Comparison of ENCODE assay signal across 17 mouse cellular contexts in genomic region chr12:78522804-78523394, GRCm38 (mm10).
A peak's percentile ranks its signal among the peaks of the same experiment; 100 is the strongest.
DNase-seq lines count a peak whose midpoint lies in the region; ATAC-seq lines count a peak whose summit lies in the region.
"Had no signal": no experiment of that assay in that cellular context is flagged by ENCODE, and none has a peak within 500 bp of the region (broad histone marks: within the 10 kb centered on the region; RNA-seq: fewer than 3 reads in every experiment).

No protein-coding gene starts in this region.

- H3K27ac ChIP-seq in forebrain, embryonic 14.5 days (ENCODE audit: low read depth, low read length): no peak overlapping the region
- no peak overlapping the region for H3K27ac ChIP-seq in forebrain, embryonic 16.5 days (ENCODE audit: low read length)
- no peak overlapping the region for H3K27ac ChIP-seq in lung, embryonic 15.5 days
- H3K27ac ChIP-seq: gastrocnemius, adult 2 months; hindbrain, embryonic 12.5 days; hindbrain, postnatal 0 days had no signal

- DNase-seq in forebrain, embryonic 14.5 days (ENCODE audit: low spot score): peak; percentile 19
- DNase-seq in lung, postnatal 14 days: no peak
- DNase-seq in adipocyte (ENCODE audit: low spot score): peak; percentile 52
- DNase-seq in lung, postnatal 36 days: peak; percentile 4
- no peak for DNase-seq in ovary, postnatal 36 days (ENCODE audit: low spot score)
- DNase-seq in urinary bladder, postnatal 10 days (ENCODE audit: low spot score): no peak
- DNase-seq: adrenal gland, postnatal 14 days; cerebellum, adult 2 months; cerebellum, postnatal 10 days; gastrocnemius, adult 2 months; gastrocnemius, postnatal 25 days; heart, postnatal 10 days; heart, postnatal 4 days had no signal

- no peaks in the 10 kb centered on the region for H3K9me3 ChIP-seq in forebrain, embryonic 14.5 days (replicated peaks; ENCODE audit: control insufficient read depth, low read length)
- H3K9me3 ChIP-seq in forebrain, embryonic 16.5 days (ENCODE audit: control insufficient read depth, low read length): no peaks in the 10 kb centered on the region
- H3K9me3 ChIP-seq in lung, embryonic 15.5 days: no peaks in the 10 kb centered on the region
- H3K9me3 ChIP-seq: hindbrain, embryonic 12.5 days had no signal

- no peaks in the 10 kb centered on the region for H3K36me3 ChIP-seq in forebrain, embryonic 14.5 days (ENCODE audit: control insufficient read depth, insufficient read depth, low read length)
- H3K36me3 ChIP-seq in forebrain, embryonic 16.5 days (ENCODE audit: control insufficient read depth, insufficient read depth): no peaks in the 10 kb centered on the region
- H3K36me3 ChIP-seq in lung, embryonic 15.5 days: no peaks in the 10 kb centered on the region
- H3K36me3 ChIP-seq: hindbrain, embryonic 12.5 days had no signal

- H3K4me2 ChIP-seq in forebrain, embryonic 14.5 days (ENCODE audit: low read length): no peak overlapping the region
- no peak overlapping the region for H3K4me2 ChIP-seq in forebrain, embryonic 16.5 days (ENCODE audit: low read length)
- no peak overlapping the region for H3K4me2 ChIP-seq in lung, embryonic 15.5 days
- H3K4me2 ChIP-seq: hindbrain, embryonic 12.5 days had no signal

- no peak for ATAC-seq in forebrain, embryonic 14.5 days
- ATAC-seq in forebrain, embryonic 16.5 days: no peak
- ATAC-seq in lung, embryonic 15.5 days (ENCODE audit: borderline replicate concordance, extremely low read depth, low FRiP score, low TSS enrichment): peak; percentile 72; the same call in 1 of the 2 replicates
- ATAC-seq: hindbrain, postnatal 0 days had no signal

- WGBS in forebrain, embryonic 14.5 days: 83% methylated on average over 5 of the region's 5 CpGs
- 83% methylated on average over 5 of the region's 5 CpGs for WGBS in forebrain, embryonic 16.5 days
- WGBS in lung, embryonic 15.5 days: 52% methylated on average over 5 of the region's 5 CpGs

- no peaks in the 10 kb centered on the region for H3K4me1 ChIP-seq in forebrain, embryonic 14.5 days (ENCODE audit: control insufficient read depth, insufficient read depth, low read length)
- no peaks in the 10 kb centered on the region for H3K4me1 ChIP-seq in forebrain, embryonic 16.5 days (replicated peaks; ENCODE audit: control insufficient read depth, insufficient read depth, low read length)
- H3K4me1 ChIP-seq in lung, embryonic 15.5 days: no peaks in the 10 kb centered on the region
- H3K4me1 ChIP-seq: hindbrain, embryonic 12.5 days had no signal

- no peaks in the 10 kb centered on the region for H3K27me3 ChIP-seq in forebrain, embryonic 14.5 days (replicated peaks; ENCODE audit: control insufficient read depth, insufficient read depth, low read length)
- H3K27me3 ChIP-seq in forebrain, embryonic 16.5 days (replicated peaks; ENCODE audit: control insufficient read depth, insufficient read depth, low read length): no peaks in the 10 kb centered on the region
- no peaks in the 10 kb centered on the region for H3K27me3 ChIP-seq in lung, embryonic 15.5 days
- H3K27me3 ChIP-seq: hindbrain, embryonic 12.5 days had no signal

- no peak overlapping the region for H3K9ac ChIP-seq in forebrain, embryonic 14.5 days (ENCODE audit: low read length)
- no peak overlapping the region for H3K9ac ChIP-seq in forebrain, embryonic 16.5 days (replicated peaks; ENCODE audit: low read depth, low read length)
- H3K9ac ChIP-seq in lung, embryonic 15.5 days: no peak overlapping the region
- H3K9ac ChIP-seq: hindbrain, embryonic 12.5 days had no signal

- no peak overlapping the region for H3K4me3 ChIP-seq in forebrain, embryonic 14.5 days (ENCODE audit: low read depth, low read length)
- H3K4me3 ChIP-seq in forebrain, embryonic 16.5 days (replicated peaks; ENCODE audit: low read length): no peak overlapping the region
- H3K4me3 ChIP-seq in lung, embryonic 15.5 days: no peak overlapping the region
- H3K4me3 ChIP-seq: gastrocnemius, adult 2 months; hindbrain, embryonic 12.5 days had no signal

Comparison
In these comparisons a context has a peak if more than half of its experiments do, and no peak if none do; other contexts are left out.
1. DNase-seq: peak in forebrain, embryonic 14.5 days (single experiment), adipocyte (single experiment) and lung, postnatal 36 days (single experiment); none in lung, postnatal 14 days (single experiment), ovary, postnatal 36 days (single experiment) and urinary bladder, postnatal 10 days (single experiment).